Mouse (Mus musculus) cortical plate, adult 2 months (tissue): ENCODE data around the gene Clmp.

Source experiments
- CTCF ChIP-seq: fragments of 200-500 bp; IDR thresholded peaks from 2 replicates; pipeline ENCODE4 v1.5.1; 2011; ENCODE audit warnings: mild to moderate bottlenecking, control low read depth, low read length; ENCODE audit not compliant: insufficient read depth; ENCODE audit errors: extremely low read depth
- POLR2A ChIP-seq: fragments of 200-500 bp; IDR thresholded peaks from 2 replicates; pipeline ENCODE4 v1.6.1; 2011; ENCODE audit warnings: mild to moderate bottlenecking, low read length, control low read depth; ENCODE audit not compliant: insufficient read depth; ENCODE audit errors: extremely low read depth

GRCm38 (mm10) chr9:40690511-40690910, 4.7 kb downstream of the Clmp start:
- TF ChIP-seq CTCF: no peak
- no peak for TF ChIP-seq POLR2A
